Mouse (Mus musculus): ENCODE data around the gene Cntnap2.
A peak's percentile ranks its signal among the peaks of the same experiment; 100 is the strongest.

The Cntnap2 gene

DNA sequence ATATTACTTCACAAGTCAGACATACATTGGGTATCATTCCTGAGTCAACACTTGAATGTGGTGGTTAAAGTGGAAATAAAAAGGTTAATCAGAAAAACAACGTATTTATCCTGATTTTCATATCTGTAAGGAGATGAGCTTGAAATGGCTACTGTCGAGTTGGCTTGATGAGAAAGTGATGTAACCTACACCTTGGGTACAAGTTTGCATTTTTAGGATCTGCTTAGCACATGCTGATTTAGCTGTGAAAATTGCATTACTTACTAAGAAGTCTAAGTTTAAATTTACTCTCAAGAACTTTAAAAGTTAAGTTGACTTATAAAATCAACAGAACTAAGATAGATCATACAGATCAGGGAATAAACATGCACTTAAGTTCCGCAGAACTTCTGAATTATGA is 879.1 kb downstream of the Cntnap2 start:
- DNase-seq (ENCODE audit: low read depth) = no peak

DNA sequence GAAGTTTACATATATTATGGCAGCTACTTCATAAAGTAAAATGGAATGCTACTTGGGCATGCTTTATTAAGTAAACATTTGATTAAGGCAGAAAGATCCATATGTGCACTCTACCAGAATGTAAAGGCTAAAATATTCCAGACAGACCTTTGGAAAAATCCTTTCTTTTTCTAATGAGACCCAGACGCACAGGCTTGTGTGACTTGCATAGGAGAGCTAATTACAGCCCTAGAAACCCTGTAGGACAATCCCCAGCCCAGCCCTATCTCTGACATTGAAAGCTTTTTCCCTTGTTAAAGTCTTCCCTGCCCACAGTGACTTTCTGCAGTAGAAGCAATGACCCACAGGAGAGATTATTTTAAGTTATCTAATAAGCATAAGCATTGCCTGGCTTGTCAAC is 879.6 kb downstream of the Cntnap2 start:
- no peak for DNase-seq (ENCODE audit: low read depth)

DNA sequence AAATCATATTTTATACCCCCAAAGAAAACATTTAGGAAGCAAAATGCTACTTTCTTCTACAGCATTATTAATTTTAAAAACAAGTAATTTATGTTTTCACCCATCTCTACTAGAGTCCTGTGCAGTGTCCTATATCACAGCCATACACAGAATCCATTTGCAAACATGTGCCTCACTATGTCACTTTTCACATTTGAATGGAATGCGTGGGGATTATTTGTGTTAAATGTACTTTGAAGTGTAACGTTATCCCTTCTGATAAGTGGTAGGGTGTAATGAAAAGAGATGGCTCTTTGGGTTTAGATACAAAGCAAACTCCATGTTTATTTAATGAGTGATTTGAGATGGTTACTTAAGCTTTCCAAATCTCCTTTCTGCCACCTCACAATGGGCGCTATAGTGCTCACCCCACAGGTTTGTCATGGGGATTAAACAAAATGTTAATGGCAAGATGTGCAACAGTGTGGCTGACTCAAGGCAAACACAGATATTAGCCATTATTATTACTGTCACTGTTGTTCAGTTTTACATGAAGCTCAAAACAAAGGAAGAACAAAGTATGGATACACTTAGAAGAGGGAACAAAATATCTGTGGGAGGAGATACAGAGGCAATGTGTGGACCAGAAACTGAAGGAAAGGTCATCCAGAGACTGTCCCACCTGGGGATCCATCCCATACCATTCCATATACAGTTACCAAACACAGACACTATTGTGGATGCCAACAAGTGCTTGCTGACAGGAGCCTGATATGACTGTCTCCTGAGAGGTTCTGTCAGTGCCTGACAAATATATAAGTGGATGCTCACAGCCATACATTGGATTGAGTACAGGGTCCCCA is 886.2 kb downstream of the Cntnap2 start:
- no peak for DNase-seq (ENCODE audit: low read depth)

DNA sequence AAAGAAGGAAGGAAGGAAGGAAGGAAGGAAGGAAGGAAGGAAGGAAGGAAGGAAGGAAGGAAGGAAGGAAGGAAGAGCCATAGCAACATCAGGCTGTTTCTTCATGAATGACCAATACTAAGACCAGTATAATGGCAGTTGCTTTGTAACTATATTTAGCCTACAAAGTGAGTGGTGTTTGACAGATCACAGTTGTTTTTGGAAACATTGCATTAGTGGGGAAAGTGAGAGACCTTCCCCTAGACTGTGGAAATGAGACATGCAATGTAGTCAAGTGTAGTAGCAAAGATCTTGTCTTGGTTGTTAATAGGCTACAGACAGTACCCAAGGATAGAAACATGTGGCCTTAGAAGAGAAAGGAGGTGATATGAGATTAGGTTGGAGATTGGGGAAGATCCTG is 895.6 kb downstream of the Cntnap2 start:
- DNase-seq (ENCODE audit: low read depth) = no peak

DNA sequence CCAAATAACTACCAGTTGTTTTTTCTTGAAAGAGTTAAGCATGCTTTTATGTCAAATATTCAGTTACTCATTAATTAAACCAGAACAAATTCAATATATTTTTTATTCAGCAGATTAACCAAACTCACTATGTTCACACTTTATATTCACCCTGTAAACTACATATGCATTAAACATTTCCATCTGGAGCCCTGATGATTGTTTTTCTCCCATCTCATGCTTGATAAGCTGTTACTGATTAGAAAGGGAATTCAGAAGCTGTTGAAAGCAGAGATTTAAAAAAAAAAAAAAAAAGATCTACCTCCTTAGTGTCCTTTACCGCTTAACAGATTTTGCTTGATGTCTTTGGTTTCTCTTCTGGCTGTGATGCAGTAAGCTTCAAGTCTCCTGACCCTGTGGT is 905.3 kb downstream of the Cntnap2 start:
- no peak for DNase-seq (ENCODE audit: low read depth)

DNA sequence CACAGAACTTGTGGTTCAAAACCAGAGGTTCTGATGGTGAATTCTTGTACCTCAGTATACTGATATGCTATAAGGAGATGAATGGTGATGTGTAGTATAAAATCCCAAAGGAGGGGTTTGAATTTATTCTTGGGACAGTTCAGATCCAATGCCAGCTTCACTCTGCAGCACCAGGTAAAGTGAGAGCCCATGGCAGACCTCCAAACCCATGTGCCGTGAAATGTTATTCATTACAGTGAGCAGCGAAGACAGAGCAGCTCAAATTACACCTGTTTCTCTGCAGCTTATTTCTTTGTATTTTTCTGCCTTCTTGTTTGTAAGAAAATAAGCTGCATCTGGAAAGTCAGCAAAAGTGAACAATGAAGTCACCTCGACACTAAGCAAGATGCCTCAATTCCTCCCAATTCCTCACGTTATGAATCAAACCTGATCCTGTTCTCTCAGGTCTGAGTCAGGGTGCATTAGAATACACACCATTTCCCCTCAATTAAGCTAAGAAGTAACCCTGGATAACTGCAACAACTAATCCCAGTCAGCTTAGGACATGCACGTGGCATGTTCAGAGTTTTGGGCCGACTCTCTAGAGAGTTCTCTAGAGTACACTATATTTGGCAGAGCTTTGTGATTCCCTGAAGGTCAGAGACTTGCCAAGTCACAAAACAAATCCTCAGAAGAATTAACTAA is 915.5 kb downstream of the Cntnap2 start:
- DNase-seq (ENCODE audit: low read depth) = no peak

DNA sequence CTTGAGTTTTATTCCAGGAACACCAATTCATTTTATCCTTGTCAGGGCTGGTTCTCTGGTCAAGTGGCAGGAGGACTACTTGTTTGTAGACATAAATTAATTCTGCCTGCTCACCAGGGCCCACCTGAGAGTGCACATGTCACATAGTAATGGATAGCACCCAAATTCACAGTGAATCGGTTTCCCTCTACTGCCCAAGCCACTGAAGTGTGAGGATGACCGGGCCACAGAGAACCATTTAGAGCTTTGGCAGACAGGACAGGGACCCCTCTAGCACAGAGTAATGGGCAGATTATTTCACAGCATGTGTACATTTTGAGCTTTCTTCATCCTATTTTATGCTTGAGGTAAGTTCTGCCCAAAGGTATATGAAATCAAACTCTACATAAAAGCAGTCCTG is 920.0 kb downstream of the Cntnap2 start:
- DNase-seq (ENCODE audit: low read depth) = no peak

- DNase-seq (ENCODE audit: low read depth) = no peak
Measured at GRCm38 (mm10) chr6:45988051-45988450, 928.9 kb downstream of the Cntnap2 start.

DNA sequence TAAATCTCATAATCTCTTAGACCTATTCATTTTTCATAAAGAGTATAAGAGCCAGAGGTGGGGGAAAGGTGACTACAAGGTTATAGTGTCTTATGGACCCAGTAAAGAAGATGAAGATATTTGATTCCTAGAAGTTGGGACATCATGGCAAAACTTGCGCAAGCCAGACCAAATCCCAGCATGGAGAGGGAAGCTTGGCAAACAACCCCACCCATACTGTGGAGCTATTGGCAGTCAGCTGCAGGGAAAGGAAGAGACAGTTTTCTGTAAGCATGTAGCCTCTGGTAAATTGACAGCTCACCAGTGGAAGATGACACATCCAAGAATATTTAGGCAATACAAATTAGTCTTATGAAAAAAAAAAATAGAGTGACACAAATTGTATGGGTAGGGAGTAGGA is 931.9 kb downstream of the Cntnap2 start:
- DNase-seq (ENCODE audit: low read depth) = no peak

DNA sequence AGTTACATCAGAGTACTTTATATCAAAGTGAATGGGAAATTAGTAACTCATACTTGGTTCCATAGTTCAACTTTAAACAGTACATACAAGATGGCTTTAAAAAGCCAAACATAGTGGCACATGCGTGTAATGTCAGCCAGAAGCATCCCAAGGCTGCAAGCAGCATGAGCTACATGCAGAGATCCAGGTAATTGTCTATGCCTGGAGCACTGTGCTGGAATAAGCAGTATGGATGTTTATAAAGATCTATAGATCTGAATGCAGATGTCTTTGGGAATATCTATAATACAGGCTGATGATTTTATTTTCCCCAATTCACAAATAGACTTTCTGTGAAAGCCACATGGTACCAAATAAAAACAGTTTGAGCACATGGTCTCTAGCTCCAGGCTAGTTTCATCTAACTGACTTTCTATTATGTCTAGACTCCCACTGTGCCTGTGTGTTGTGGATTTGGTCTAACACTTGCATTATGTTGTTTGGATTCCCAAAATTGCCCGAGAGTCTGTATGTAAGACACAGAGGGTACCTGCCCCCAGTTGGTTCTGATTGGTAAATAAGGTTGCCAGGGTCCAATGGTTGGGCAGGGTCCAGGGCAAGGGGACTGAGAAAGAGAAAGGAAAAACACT is 963.5 kb downstream of the Cntnap2 start:
- no peak for DNase-seq (ENCODE audit: low read depth)

- DNase-seq (ENCODE audit: low read depth) = no peak
Measured at GRCm38 (mm10) chr6:46031821-46032594, 972.9 kb downstream of the Cntnap2 start.

DNA sequence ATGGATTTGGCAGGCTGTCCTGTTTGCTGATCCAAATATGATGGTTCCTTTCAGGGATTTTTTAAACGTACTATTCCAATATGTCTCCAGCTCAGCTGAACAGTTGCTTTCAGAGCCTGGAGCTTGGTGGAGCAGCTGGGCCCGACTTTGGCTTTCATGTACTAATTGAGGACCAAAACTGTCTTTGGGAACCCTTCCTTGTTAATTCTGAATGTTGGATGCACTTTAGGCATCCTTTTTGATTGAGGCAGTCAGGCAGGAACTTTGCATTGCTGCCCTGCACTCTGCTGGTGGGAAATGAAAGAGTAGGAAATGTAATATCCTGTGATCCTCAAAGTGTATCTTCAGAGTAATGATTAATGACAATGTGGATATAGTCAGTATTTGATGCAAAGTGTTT is 974.0 kb downstream of the Cntnap2 start:
- no peak for DNase-seq (ENCODE audit: low read depth)

DNA sequence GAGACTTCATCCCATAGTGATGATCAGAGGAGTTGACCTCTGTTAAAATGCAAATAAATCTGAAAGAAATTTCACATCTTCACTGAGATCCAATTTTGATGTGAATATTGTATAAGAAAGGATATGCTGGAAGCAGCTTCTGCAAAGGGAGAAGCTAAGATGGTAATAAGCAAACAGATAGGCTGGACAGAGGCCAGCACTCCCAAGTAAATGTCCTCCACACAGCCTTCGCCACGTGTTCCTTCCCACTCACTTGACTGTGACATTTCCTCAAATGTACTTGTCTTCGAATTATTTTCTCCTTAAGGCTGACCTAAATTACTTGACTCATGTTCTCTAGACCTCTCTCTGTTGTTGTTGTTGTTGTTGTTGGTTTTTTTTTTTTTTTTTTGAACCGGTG is 981.5 kb downstream of the Cntnap2 start:
- DNase-seq (ENCODE audit: low read depth) = no peak

DNA sequence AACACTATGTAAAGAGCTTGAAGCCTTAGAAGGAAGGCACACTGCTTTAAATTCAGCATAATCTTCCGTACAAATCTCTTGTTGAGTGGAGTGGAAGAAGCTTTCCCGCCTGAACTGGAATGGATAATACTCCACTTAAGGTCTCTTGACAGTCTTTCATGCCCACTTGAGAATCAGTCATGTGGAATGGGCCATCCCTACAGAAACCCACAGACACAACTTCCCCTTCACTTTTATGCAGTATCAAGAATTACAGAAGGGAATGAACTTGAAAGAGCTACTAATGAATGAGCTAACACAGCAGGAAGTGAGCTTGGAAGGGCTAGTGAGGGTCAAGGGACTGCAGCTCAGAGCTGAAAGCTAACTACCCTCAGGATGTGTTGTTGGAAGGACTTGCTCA is 1021.1 kb downstream of the Cntnap2 start:
- peak; percentile 13 for DNase-seq (ENCODE audit: low read depth)

- no peak for DNase-seq (ENCODE audit: low read depth)
Measured at GRCm38 (mm10) chr6:46081432-46081831, 1022.3 kb downstream of the Cntnap2 start.

DNA sequence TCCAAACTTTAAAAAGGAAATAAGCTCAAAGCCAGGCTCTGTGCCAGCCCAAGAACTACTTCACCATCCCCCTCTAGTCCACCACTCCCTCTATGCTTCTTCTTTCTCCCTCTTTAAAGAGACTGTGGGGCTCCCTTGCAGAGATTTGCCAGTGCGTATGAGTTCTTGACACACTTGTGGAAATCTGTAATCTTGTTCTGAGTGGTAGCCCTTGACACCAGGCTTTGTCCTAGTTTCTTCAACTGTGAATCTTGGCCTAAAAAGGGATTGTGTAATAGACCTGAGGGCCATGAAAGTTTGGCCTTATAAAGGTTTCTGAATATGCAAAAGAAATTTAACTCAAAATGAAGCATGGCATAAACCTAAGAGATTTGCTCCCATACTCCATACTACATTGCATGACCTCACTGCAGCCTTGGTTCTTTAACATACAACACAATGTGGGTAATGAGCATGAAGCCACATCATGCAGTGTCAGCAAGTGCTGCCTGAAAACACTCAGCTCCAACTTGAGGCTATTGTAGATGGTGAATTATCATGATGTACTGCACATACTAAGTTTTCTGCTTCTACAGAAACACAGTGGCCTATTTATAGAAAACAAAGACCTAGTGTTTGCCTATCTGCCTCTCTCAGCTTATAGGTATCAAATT is 1084.2 kb downstream of the Cntnap2 start:
- DNase-seq (ENCODE audit: low read depth) = no peak

GRCm38 (mm10) chr6:46166837-46167236 is 1107.7 kb downstream of the Cntnap2 start:
- no peak for DNase-seq (ENCODE audit: low read depth)

GRCm38 (mm10) chr6:46197298-46197697 is 1138.1 kb downstream of the Cntnap2 start:
- no peak for DNase-seq (ENCODE audit: low read depth)

DNA sequence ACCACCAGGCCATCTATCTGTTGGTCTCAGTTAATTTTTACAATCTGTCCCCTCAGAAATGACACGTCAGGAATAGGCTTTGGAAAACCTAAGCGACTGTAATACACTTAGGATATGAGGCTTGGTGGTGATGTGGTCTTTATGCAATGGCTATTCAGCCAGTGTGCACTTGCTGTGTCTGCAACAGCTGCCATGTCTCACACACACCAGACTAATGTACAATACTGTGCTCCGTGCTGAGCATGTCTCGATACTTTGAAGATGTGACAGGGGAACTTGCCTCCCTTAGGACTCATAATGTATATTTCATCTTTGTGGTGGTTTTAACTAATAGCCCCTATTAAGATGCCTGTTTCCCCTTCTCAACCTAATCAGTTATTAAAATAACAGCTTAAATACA is 1142.7 kb downstream of the Cntnap2 start:
- no peak for DNase-seq (ENCODE audit: low read depth)

DNA sequence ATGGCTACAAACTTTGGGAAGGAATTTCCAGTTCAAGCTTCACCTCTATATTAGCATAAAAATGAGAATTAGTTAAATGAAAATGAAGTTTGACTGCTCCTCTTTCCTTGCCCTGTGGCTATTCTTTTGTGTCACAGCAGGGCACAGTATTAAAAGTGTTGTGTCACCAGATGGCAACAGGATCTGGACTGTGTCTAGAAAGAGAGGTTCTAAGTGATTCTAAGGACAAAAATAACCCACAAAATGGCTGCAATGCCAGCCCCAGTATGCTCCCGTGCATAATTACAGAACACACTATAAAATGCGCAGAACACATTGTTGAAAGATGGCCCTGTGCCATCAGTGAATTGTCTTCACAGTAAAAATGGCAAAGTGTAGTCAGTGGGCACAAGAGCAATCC is 1146.4 kb downstream of the Cntnap2 start:
- no peak for DNase-seq (ENCODE audit: low read depth)

DNA sequence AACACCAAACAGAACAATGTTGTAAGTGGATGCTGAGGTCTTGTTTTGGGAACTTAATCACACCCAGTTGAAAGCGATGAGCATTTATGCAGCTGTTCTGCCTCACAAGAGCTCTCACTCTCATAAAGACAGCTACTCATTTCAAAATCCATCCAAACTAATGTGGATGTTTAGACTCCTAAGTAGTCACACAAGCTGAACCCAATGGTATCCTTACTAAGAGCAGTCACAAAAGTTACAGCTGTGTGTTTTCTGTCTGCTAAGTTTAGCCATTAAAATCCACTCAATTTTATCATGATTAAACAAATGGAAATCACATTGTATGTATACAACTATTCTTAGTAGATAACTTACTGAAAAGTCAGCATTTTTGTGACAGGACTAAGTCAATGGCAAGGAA is 1173.7 kb downstream of the Cntnap2 start:
- DNase-seq (ENCODE audit: low read depth) = no peak

GRCm38 (mm10) chr6:46240349-46240748 is 1181.2 kb downstream of the Cntnap2 start:
- DNase-seq (ENCODE audit: low read depth) = no peak

Data from fibroblast of lung, adult 2 months (primary cell).